Mouse (Mus musculus): ENCODE data around the gene 9130008F23Rik.

DNA sequence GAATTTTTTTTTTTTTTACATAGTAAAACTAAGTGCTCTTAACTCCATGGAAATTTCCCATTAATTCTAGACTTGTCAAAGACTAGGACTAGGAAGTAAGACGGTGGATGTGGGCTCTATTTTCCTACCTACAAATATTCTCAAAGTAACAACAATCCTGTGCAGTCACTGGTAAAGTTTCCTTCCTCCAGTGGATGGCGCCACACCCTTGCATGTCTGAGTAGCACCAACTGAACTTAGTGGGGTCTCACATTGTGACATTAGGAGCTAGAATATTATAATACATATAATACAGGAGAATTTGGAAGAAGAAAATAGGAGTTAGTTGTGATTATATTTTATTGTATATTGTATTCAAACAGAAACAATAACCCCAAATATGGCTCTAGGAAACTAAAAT, 48.5 kb downstream of the 9130008F23Rik start:
- TF ChIP-seq EP300 (IDR thresholded peaks at IDR 0.05; ENCODE audit: low read depth) = no peak
- peak; percentile 20; the same call in 1 of the 2 replicates for TF ChIP-seq CTCF (IDR thresholded peaks at IDR 0.05; ENCODE audit: low read depth)

Data from liver, embryonic 14.5 days (tissue).